Mouse (Mus musculus): ENCODE results near the gene Cdc14a. TPM values are rescaled to one million over a fixed set of nuclear protein-coding genes. Genes with fewer than 3 reads are reported as not detected.

Gene Cdc14a
- 1.6 and 1.8 TPM in 2 replicates for polyA plus RNA-seq (2012; rRNA removed)

DNA sequence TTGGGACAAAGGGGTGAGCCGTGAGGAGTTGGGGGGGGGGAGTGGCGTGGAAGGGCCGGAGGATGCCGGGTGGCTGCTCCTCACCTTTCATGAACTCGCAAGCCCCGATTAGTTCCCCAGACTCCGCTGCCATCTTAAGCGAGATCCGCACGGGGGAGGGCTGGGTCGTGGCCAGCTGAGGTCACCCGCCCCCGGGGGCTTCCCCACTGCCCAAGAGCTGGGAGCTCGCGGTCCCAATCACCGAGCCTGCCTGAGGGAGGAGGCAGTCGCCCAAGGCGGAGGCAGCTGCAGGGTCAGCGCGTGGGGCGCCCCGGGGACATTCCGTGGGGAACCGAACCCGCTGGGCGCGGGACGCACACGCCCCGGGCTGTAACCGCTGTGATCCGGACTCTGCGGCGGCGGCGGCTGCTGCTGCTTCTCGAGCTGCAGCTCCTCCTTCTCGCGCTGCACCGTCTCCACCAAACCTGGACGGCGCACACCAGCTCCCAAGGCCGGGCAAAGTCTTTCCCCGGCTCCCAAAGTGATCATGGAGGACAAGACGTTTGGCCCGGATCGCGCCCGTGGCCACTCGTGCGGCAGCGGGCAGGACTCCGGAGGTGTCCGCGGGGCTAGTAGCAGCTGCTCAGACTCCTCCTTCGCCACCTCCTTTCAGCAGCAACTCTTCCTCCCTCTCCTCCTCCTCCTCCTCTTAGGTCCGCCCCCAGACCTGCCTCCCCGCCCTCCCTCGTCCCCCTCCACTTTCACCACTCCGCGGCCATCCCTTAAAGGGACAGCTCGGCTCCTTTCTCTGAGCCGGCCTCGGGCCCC, at the start of gene Cdc14a:
Gene Cdc14a (minus strand): TSS at position 680 of the 807 bp plus-strand sequence.

DNA sequence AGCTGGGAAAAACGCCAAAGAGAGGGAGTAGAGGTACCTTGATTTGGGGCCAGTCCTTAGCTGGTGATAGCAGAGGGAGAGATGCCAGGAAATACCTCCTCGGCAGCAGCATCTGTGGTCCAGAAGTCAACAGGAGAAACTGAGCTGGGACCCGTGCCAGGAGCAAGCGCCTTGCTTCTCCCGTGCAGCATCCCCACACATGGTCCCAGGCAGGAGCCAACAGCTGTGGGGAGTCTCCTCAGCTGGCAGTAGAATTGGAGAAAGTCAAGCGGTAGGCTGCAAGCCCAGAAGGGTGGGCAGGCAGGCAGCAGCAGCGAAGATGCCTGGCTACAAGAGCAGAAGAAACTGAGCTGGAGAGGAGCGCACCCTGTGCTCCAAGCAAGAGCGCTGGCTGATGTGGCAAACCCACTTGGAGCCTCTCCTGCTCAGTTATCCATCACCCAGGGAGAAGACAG, 170.7 kb downstream of the Cdc14a start, which contains the start of gene Gpr88:
Gene Gpr88 (minus strand): TSS at position 427 of the 455 bp plus-strand sequence.

Other genes with a start within 250 kb of the Cdc14a start
- gene Gpr88, start 170.5 kb downstream of the Cdc14a start, polyA plus RNA-seq (2012; rRNA removed) = 0.06 and 0.09 TPM in 2 replicates
- 18.6 and 19.4 TPM in 2 replicates for gene Rtca, start 84.2 kb upstream of the Cdc14a start, polyA plus RNA-seq (2012; rRNA removed)
- 10.2 and 11.8 TPM in 2 replicates for gene Dbt, start 89.0 kb upstream of the Cdc14a start, polyA plus RNA-seq (2012; rRNA removed)
- gene Lrrc39, start 138.9 kb upstream of the Cdc14a start, polyA plus RNA-seq (2012; rRNA removed) = 2.3 and 2.8 TPM in 2 replicates
- gene Sass6, start 170.9 kb upstream of the Cdc14a start, polyA plus RNA-seq (2012; rRNA removed) = 8.5 and 8.6 TPM in 2 replicates
- gene Trmt13, start 190.6 kb upstream of the Cdc14a start, polyA plus RNA-seq (2012; rRNA removed) = 7.9 TPM in 2 replicates
- gene Mfsd14a, start 238.6 kb upstream of the Cdc14a start, polyA plus RNA-seq (2012; rRNA removed) = 15.2 and 18.8 TPM in 2 replicates